Mouse (Mus musculus) midbrain, embryonic 10.5 days (tissue): ENCODE results near the gene Actb. TPM values are rescaled to one million over a fixed set of nuclear protein-coding genes. Genes with fewer than 3 reads are reported as not detected.

Experiments
- DNase-seq: peaks from one replicate; pipeline ENCODE4 v3.0.0-alpha.2; 2017; ENCODE audit warnings: low spot score
- H3K27ac ChIP-seq: fragments of 300-500 bp; sonication (generic); replicated peaks from 2 replicates; pipeline ENCODE4 v1.5.1; 2016; ENCODE audit warnings: mild to moderate bottlenecking
- H3K27me3 ChIP-seq: fragments of 300-500 bp; sonication (generic); 2 replicates; pipeline ENCODE4 v1.6.1; 2016; ENCODE audit warnings: low read depth, mild to moderate bottlenecking; ENCODE audit not compliant: poor library complexity, severe bottlenecking
- H3K36me3 ChIP-seq: fragments of 300-500 bp; sonication (generic); 2 replicates; pipeline ENCODE4 v1.6.1; 2016; ENCODE audit warnings: mild to moderate bottlenecking, moderate library complexity
- H3K4me1 ChIP-seq: fragments of 300-500 bp; sonication (generic); 2 replicates; pipeline ENCODE4 v1.6.1; 2016
- H3K4me3 ChIP-seq: fragments of 300-500 bp; sonication (generic); 2 replicates; pipeline ENCODE4 v1.5.1; 2016; ENCODE audit warnings: mild to moderate bottlenecking, moderate library complexity
- H3K9me3 ChIP-seq: fragments of 300-500 bp; sonication (generic); replicated peaks from 2 replicates; pipeline ENCODE4 v1.6.1; 2016; ENCODE audit warnings: mild to moderate bottlenecking
- WGBS: fragments of 180-500 bp; shearing (Covaris S2); methylation state at CpG from one replicate; pipeline ENCODE4 v1.1.7; 2016; 5-methylcytosine and 5-hydroxymethylcytosine counted together
- polyA plus RNA-seq: library from polyadenylated mRNA; unstranded; fragments of >200 nt; fragmentation: Nextera tagmentation; extraction: Ambion mirVana; gene quantifications from 2 replicates; pipeline ENCODE4 v1.2.1, GENCODE M21; 2016

Gene Actb
- polyA plus RNA-seq, 1 experiment from 2014 or later, result 12,690 TPM

DNA sequence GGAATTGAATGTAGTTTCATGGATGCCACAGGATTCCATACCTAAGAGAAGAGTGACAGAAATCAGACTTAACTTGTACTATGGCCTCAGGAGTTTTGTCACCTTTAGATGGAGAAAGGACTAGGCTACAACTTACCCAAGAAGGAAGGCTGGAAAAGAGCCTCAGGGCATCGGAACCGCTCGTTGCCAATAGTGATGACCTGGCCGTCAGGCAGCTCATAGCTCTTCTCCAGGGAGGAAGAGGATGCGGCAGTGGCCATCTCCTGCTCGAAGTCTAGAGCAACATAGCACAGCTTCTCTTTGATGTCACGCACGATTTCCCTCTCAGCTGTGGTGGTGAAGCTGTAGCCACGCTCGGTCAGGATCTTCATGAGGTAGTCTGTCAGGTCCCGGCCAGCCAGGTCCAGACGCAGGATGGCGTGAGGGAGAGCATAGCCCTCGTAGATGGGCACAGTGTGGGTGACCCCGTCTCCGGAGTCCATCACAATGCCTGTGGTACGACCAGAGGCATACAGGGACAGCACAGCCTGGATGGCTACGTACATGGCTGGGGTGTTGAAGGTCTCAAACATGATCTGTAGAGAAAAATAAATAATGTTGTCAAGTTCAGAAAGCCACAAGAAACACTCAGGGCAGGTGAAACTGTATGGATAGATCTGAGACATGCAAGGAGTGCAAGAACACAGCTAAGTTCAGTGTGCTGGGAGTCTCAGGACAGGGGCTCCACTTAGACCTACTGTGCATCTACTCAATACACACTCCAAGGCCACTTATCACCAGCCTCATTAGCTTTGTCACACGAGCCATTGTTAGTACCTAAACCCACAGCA, 2.1 kb downstream of the Actb start:
- WGBS, result 88% methylated on average over 19 of the region's 19 CpGs
- Histone ChIP-seq H3K27me3 (peaks cover 8% of the 10 kb centered on the region; the same call in 1 of the 2 replicates), H3K4me1 (peaks cover 43% of the 10 kb centered on the region), H3K4me3 (peak overlapping the region; percentile 100), H3K36me3 (peaks cover 63% of the 10 kb centered on the region), H3K27ac (peak overlapping the region; percentile 100), H3K9me3 (no peaks in the 10 kb centered on the region)
- DNase-seq, result no peak

DNA sequence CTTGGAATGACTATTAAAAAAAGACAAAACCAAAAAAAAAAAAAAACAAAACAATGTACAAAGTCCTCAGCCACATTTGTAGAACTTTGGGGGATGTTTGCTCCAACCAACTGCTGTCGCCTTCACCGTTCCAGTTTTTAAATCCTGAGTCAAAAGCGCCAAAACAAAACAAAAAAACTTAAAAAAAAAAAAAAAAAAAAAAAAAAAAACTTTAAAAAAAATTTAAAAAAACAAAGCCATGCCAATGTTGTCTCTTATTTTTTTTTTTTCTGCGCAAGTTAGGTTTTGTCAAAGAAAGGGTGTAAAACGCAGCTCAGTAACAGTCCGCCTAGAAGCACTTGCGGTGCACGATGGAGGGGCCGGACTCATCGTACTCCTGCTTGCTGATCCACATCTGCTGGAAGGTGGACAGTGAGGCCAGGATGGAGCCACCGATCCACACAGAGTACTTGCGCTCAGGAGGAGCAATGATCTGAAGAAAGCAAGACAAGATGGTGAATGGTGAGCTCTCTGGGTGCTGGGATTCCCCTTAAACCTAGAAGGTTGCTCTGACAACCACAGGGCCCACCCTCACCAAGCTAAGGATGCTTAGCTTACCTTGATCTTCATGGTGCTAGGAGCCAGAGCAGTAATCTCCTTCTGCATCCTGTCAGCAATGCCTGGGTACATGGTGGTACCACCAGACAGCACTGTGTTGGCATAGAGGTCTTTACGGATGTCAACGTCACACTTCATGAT, 2.9 kb downstream of the Actb start:
- H3K4me3 ChIP-seq, result peak overlapping the region; percentile 100
- peaks cover 70% of the 10 kb centered on the region for H3K36me3 ChIP-seq
- peaks cover 8% of the 10 kb centered on the region; the same call in 1 of the 2 replicates for H3K27me3 ChIP-seq
- no peak overlapping the region for H3K27ac ChIP-seq
- WGBS, result 91% methylated on average over 14 of the region's 14 CpGs
- no peak for DNase-seq
- no peaks in the 10 kb centered on the region for H3K9me3 ChIP-seq
- peaks cover 35% of the 10 kb centered on the region for H3K4me1 ChIP-seq

DNA sequence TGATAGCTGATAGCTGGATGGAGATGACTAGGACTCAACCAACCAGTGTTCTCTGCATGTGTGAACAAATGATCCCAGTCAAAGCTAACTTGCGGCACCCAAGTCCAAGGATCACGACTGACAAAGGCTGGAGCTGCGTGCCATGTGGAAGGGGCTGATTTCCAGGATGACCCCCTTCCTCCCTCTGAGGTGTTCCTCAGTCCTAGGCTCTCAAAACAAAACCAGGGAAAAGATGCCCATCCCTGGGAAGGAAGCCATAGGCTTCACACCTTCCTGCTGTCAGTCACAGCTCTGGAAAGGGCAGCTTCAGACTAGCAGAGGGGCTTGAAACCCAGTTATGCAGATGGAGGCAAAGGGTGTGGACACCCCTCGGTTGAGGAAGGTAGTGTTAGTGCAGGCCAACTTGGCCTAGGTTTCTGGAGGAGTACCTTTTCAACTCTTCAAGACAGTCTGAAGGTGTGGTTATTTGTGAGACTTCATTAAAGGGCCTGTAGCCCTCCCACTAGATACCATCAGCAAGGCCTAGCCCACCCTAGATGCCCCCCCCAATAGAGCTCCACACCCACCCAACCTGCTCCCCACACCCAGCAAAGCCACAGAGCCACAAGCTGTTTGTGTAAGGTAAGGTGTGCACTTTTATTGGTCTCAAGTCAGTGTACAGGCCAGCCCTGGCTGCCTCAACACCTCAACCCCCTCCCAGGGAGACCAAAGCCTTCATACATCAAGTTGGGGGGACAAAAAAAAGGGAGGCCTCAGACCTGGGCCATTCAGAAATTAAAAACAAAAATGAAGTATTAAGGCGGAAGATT, 3.8 kb downstream of the Actb start:
- peaks cover 78% of the 10 kb centered on the region for H3K36me3 ChIP-seq
- WGBS, result 59% methylated on average over 5 of the region's 5 CpGs
- DNase-seq, result no peak
- H3K27ac ChIP-seq, result no peak overlapping the region
- peaks cover 8% of the 10 kb centered on the region; the same call in 1 of the 2 replicates for H3K27me3 ChIP-seq
- no peaks in the 10 kb centered on the region for H3K9me3 ChIP-seq
- H3K4me3 ChIP-seq, result peak overlapping the region; percentile 14; the same call in 1 of the 2 replicates
- peaks cover 25% of the 10 kb centered on the region for H3K4me1 ChIP-seq

DNA sequence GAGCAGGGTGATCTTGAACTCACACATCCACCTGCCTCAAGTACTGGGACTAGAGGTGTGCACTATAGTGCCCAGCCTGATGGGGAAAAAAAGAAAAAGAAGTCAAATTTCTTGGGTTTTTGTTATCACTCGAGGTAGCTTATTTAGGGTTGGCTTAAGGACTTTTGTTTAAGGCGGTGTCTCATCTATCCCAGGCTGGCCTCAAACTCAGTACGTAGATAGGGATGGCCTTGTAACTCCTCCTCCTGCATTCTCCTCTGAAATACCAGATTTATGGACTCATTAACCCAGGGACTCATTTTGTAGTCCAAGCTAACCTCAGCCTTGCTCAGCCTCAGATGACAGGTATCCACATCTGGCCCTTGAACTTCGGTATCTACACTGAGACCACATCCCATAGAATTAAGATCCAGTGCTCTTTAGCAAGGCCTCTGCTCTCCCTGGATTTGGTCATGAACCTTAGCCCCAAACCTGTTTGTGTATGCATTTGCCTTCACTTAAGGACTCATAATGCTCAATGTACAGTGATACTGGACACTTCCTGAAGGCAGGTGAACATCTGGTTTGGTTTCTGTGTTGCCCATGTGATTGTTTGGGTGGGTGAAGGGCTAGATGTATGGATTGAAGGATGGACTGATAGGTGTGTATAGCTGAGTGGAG, 4.6 kb downstream of the Actb start:
- Histone ChIP-seq H3K36me3 (peaks cover 82% of the 10 kb centered on the region), H3K27ac (no peak overlapping the region), H3K4me3 (0 out of 2 replicates have a peak overlapping the region, but pooled peaks have one; percentile 14), H3K27me3 (peaks cover 8% of the 10 kb centered on the region; the same call in 1 of the 2 replicates), H3K9me3 (no peaks in the 10 kb centered on the region), H3K4me1 (peaks cover 18% of the 10 kb centered on the region)
- no peak for DNase-seq
- 79% methylated on average over 4 of the region's 4 CpGs for WGBS

DNA sequence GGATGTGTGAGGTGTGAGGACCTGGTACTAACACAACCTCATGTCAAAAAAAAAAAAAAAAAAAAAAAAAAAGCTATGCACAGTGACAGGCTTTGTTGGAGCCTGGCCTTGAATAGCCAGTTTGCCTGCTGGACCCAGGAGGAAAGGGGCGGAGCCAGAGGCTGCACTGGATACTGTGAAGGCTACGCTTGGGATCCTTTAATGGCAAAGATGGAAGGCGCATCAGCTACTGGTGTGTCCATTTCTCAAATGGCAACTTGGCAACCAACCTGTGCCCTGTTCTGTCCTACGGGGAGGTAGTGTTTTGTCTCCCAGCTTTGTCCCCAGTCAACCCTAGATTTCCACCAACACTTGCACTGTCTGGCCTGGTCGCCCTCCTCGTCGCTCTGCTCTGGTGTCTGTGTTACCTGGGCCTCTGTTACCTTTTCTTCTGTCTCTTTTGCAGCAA, 5.2 kb downstream of the Actb start:
- no peak for DNase-seq
- no peak overlapping the region for H3K4me3 ChIP-seq
- H3K36me3 ChIP-seq, result peaks cover 82% of the 10 kb centered on the region

DNA sequence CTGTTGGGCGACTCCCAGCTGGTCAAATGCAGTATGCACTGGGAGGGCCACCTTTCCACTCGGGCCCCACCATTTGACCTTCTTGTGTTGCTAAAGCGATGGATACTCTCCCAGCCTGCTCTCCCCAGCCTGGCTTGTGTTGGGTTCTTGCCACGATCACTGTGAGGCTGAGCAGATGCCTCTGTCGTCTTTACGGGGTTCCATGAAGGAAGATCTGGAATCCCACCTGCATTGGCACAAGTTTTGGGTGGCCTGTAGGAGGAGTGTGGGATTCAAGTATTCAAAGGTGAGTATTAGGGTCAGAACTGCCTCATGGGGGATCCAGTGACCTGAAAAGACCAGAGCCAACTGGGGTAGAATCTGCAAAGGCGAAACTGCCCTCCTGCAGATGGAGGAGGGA, 5.9 kb downstream of the Actb start:
- Histone ChIP-seq H3K36me3 (peaks cover 80% of the 10 kb centered on the region), H3K27me3 (peaks cover 3% of the 10 kb centered on the region; the same call in 1 of the 2 replicates), H3K27ac (no peak overlapping the region), H3K4me1 (peaks cover 22% of the 10 kb centered on the region), H3K9me3 (no peaks in the 10 kb centered on the region), H3K4me3 (no peak overlapping the region)
- no peak for DNase-seq
- WGBS, result 90% methylated on average over 7 of the region's 7 CpGs

More for the DNA sequence above, 5.2 kb downstream of the Actb start:
- Histone ChIP-seq H3K9me3 (no peaks in the 10 kb centered on the region), H3K27ac (no peak overlapping the region), H3K4me1 (peaks cover 16% of the 10 kb centered on the region), H3K27me3 (peaks cover 8% of the 10 kb centered on the region; the same call in 1 of the 2 replicates)
- WGBS, result 89% methylated on average over 7 of the region's 7 CpGs

DNA sequence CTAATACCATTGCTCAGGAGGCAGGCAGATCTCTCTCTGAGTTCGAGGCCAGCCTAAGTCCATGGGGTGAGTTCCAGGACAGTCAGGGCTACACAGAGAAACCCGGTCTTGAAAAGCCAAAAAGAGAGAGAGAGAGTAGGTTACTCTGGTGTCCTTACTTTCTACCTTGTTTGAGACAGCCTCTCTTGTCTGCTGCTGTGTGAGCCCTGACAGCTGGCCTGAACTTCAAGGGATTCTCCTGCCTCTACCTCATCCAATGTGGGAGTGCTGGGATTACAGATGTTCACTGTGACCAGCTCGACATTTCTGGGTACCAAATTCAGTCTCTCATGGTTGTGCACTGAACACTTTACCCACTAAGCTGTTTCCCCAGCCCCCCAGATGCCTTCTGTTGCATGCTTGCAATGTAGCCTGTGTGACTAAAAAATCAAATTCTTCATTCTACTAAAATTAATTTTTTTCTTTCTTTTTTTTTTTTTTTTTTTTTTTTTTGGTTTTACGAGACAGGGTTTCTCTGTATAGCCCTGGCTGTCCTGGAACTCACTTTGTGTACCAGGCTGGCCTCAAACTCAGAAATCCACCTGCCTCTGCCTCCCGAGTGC, 6.5 kb downstream of the Actb start:
- Histone ChIP-seq H3K36me3 (peaks cover 74% of the 10 kb centered on the region), H3K27me3 (no peaks in the 10 kb centered on the region), H3K9me3 (no peaks in the 10 kb centered on the region), H3K4me3 (no peak overlapping the region), H3K27ac (no peak overlapping the region), H3K4me1 (peaks cover 25% of the 10 kb centered on the region)
- WGBS, result 85% methylated on average over 5 of the region's 5 CpGs
- DNase-seq, result no peak

DNA sequence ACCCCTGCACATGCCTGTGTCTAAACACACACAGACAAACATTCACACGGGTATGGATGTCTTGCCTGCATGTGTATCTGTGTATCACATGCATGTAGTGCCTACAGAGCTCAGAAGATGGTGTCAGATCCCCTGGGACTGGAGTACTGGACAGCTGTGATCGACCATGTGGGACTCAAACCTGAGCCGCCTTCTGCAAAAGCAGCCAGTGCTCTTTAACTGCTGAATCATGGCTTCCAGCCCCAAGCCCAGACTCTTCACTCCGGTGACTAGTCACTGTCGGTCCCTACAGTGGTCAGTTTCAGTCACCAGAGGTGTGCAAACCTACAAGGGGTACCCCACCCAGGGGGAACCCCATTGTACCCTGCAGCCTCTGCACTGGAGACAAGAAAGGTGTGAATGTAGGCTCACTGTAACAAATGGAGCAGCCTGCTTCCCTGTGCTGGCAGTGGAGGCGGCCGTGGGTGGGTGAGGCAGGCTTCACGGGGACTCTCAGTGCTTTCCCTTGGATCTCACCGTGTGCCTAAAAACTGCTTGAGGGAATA, 7.4 kb downstream of the Actb start:
- Histone ChIP-seq H3K4me1 (peaks cover 25% of the 10 kb centered on the region), H3K36me3 (peaks cover 65% of the 10 kb centered on the region), H3K27me3 (no peaks in the 10 kb centered on the region), H3K9me3 (no peaks in the 10 kb centered on the region), H3K4me3 (no peak overlapping the region), H3K27ac (no peak overlapping the region)
- DNase-seq, result no peak
- 86% methylated on average over 9 of the region's 9 CpGs for WGBS

DNA sequence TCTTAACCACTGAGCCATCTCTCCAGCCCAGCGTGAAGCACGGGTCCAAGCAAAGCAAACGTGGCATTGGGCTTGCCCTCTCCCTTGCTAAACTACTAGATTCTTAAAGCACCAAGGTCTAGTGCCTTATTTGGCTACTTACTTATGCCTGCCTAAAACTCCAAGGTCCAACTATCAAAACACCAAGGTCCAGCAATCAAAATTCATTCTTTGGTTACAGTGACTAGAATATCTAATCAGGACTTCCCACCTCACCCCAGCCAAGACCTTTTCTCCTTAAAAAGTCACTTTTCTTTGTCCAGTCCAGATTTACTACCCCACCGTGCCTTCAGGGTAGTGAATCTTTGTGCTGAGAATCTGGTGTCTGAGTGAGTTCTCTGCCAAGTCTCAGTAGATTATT, 8.2 kb downstream of the Actb start:
- Histone ChIP-seq H3K9me3 (no peaks in the 10 kb centered on the region), H3K4me1 (peaks cover 28% of the 10 kb centered on the region), H3K4me3 (no peak overlapping the region), H3K27ac (no peak overlapping the region), H3K27me3 (no peaks in the 10 kb centered on the region), H3K36me3 (peaks cover 58% of the 10 kb centered on the region)
- no peak for DNase-seq
- 90% methylated on average over 4 of the region's 4 CpGs for whole genome bisulfite sequencing

DNA sequence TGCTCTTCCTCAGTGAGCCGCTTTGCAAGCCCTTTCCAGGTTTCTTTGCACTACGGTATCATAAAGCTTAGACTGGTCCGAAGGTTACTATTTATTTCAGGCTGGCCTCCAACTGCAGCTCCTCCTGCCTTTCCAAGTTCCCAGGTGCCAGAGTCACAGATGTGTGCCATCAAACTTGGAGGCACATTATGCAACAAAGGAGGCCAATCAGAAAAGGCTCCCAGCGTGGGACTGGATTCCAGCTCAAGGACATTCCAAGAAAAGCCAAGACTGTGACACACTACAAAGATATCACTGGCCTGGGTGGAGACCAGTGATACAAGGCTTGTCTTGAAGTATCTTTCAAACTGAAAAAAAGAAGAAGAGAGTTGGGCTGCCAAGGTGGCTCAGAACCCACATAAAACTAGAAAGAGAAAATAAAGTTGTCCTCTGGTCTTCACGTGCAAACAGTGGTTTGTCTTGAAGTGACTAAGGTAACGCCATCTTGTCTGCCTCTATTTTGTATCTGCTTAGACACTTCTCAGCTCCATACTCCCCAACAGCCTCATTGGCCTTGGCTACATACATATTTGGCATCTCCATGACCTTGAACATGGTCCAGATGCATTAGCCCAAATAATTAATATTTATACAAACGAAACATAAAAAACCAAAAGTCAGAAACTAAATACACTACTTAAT, 8.8 kb downstream of the Actb start:
- DNase-seq, result no peak
- 92% methylated on average over 7 of the region's 7 CpGs for WGBS
- no peak overlapping the region for H3K4me3 ChIP-seq
- H3K27me3 ChIP-seq, result no peaks in the 10 kb centered on the region
- no peak overlapping the region for H3K27ac ChIP-seq
- H3K4me1 ChIP-seq, result peaks cover 29% of the 10 kb centered on the region
- H3K9me3 ChIP-seq, result no peaks in the 10 kb centered on the region
- peaks cover 52% of the 10 kb centered on the region for H3K36me3 ChIP-seq

DNA sequence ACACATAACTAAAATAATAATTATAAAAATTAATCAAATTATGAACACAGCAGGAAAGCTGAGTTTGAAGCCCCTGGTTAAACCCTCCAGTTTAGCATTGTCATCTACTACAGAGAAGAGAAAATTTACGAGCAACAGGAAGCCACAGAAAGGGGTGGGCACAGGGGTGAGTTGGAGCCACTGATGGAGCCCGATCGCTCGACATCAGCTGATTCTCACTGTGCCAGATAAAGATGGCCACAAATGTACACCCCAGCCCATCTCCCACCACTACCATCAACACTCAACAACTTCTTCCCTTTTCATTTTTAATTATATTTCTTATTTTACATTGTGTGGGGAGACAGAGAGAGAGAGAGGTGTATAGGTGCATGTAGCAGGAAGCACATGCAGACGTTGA, 9.8 kb downstream of the Actb start:
- Histone ChIP-seq H3K4me3 (no peak overlapping the region), H3K27me3 (no peaks in the 10 kb centered on the region), H3K9me3 (no peaks in the 10 kb centered on the region), H3K4me1 (peaks cover 29% of the 10 kb centered on the region), H3K36me3 (peaks cover 42% of the 10 kb centered on the region), H3K27ac (no peak overlapping the region)
- 93% methylated on average over 5 of the region's 5 CpGs for WGBS
- DNase-seq, result no peak
